Mouse (Mus musculus) adrenal gland, postnatal 0 days (tissue): ENCODE measurements around the gene Bex4. TPM values are rescaled to one million over a fixed set of nuclear protein-coding genes. Genes with fewer than 3 reads are reported as not detected.

ENCODE experiments used
- microRNA-seq: library from miRNA; unstranded; fragments of <30 nt; microRNA quantifications from one replicate; pipeline ENCODE4, GENCODE M21; 2016; ENCODE audit warnings: borderline replicate concordance; ENCODE audit not compliant: insufficient number of aligned reads
- polyA plus RNA-seq: library from polyadenylated mRNA; unstranded; fragments of >200 nt; fragmentation: Nextera tagmentation; extraction: Ambion mirVana; gene quantifications from 2 replicates; pipeline ENCODE4 v1.2.1, GENCODE M21; 2015

Gene Bex4
- polyA plus RNA-seq = 52.0 and 61.1 TPM in 2 replicates

DNA sequence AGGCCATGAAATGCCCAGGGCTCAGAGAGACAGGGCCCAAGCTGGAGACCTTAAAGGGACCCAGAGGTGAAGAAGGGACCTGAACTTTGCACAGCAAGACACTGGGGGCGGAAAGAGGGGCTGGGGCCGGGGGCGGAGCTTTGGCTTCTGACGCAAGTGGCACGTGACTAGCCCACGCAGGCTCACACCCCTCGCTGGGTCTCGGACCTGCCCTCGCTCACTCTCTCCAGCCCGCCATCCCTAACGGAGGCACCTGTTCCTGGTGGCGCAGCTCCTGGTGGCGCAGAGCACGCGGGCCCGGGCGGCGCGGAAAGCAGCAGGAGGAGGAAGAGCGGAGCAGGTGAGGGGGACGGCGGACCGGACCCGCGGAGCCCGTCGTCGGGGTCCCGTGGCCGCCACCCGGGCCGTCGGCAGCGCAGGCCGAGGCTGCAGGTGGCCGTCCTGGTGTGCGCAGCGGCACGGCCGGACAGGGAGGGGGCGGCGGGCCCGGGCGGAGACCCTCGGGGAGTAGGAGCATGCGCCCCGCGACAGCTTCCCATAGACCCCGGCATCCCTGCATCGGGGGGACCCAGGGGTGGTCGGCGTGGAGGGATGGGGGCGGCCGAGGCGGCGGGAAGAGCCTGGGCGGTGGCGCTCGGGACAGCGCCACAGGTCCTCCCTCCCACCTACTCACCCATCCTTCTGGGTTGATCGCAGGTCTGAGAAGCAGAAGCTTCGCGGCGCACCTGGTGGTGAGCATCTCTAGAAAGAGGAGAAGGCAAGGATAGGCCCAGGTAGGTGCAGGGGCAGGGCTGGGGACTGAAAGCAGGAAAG is at the start of gene Bex4:
Gene Bex4, plus strand, starts transcription at position 170 of the 813 bp plus-strand sequence.

DNA sequence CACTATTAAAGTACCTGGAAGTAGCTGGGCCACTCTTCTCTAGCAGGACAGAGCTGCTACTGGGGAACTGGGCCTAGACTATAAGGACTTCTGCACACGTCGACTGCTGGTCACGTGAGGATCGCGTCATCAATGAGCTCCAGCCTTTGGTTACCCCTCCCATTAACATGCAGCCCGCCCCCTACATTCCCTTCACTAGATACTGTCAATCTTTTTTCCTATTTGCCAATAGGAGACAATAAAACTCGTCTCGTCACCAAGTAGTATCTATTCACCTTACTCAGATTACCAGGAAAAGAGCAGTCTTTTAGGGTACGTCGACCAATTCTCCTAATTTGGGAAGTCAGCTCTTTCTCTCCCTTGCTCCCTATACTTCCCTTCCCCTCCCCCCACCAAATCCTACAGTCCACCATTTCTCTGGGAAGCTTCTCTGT is 33.3 kb downstream of the Bex4 start, which contains the start of gene Tceal8:
Gene Tceal8, minus strand, starts transcription at position 225 of the 434 bp plus-strand sequence.

Small RNA genes lying within 50 kb of the gene (microRNA-seq; reads per million reads assigned to microRNA genes)
- not detected for gene Mir6383

Other genes with a start within 250 kb of the Bex4 start
- gene Arxes2, start 145.2 kb upstream of the Bex4 start, polyA plus RNA-seq = 56.5 and 60.6 TPM in 2 replicates
- 15.7 and 25.3 TPM in 2 replicates for gene Arxes1, start 105.6 kb upstream of the Bex4 start, polyA plus RNA-seq
- 154 and 234 TPM in 2 replicates for gene Bex2, start 70.8 kb upstream of the Bex4 start, polyA plus RNA-seq
- 0.04 and 0.05 TPM in 2 replicates for gene Nxf3, start 53.7 kb upstream of the Bex4 start, polyA plus RNA-seq
- 203 and 215 TPM in 2 replicates for gene Tceal8, start 33.3 kb downstream of the Bex4 start, polyA plus RNA-seq
- gene Tceal5, start 64.9 kb downstream of the Bex4 start, polyA plus RNA-seq = 1.7 and 2.4 TPM in 2 replicates
- gene Tceal7, start 75.8 kb downstream of the Bex4 start, polyA plus RNA-seq = 2.2 and 8.4 TPM in 2 replicates
- gene Bex1, start 76.5 kb downstream of the Bex4 start, polyA plus RNA-seq = 44.0 and 56.9 TPM in 2 replicates
- 1,686 and 1,768 TPM in 2 replicates for gene Tceal9, start 106.1 kb downstream of the Bex4 start, polyA plus RNA-seq
- 495 and 530 TPM in 2 replicates for gene Bex3, start 131.3 kb downstream of the Bex4 start, polyA plus RNA-seq